Mouse (Mus musculus) megakaryocyte, embryonic 14.5 days (primary cell): ENCODE data around the gene Itih2. TPM values are rescaled to one million over a fixed set of nuclear protein-coding genes. Genes with fewer than 3 reads are reported as not detected.

Experiments used
- H3K27me3 ChIP-seq: replicated peaks from 2 replicates; pipeline ENCODE3; 2012; ENCODE audit warnings: inconsistent platforms
- H3K36me3 ChIP-seq: replicated peaks from 2 replicates; pipeline ENCODE3; 2012; ENCODE audit warnings: low read length, inconsistent platforms, mixed read lengths
- H3K4me1 ChIP-seq: 2 replicates; pipeline ENCODE4 v1.6.1; 2012; ENCODE audit warnings: inconsistent platforms
- H3K4me3 ChIP-seq: replicated peaks from 2 replicates; pipeline ENCODE3; 2012; ENCODE audit warnings: moderate library complexity, mild to moderate bottlenecking, inconsistent platforms
- H3K9me3 ChIP-seq: 2 replicates; pipeline ENCODE4 v1.6.1; 2012; ENCODE audit warnings: inconsistent platforms
- FLI1 ChIP-seq: IDR thresholded peaks from 2 replicates; pipeline ENCODE4 v1.6.1; 2012; ENCODE audit warnings: low read length, inconsistent platforms, mixed read lengths
- GATA1 ChIP-seq: IDR thresholded peaks from 3 replicates; pipeline ENCODE4 v1.6.1; 2012; ENCODE audit warnings: mixed read lengths, low read length, inconsistent platforms, borderline replicate concordance
- polyA plus RNA-seq: library from polyadenylated mRNA; stranded (reverse); fragments of >175 nt; gene quantifications from 2 replicates; pipeline ENCODE4 v1.2.3, GENCODE M21; 2012; ENCODE audit warnings: low replicate concordance; ENCODE audit not compliant: insufficient read depth

The Itih2 gene
- polyA plus RNA-seq, 1 experiment: not detected

GRCm38 (mm10) chr2:10081453-10082080 lies 49.6 kb downstream of the Itih2 start:
- Histone ChIP-seq H3K4me3 (peak overlapping the region; percentile 100), H3K36me3 (peaks cover 42% of the 10 kb centered on the region), H3K4me1 (peaks cover 67% of the 10 kb centered on the region), H3K9me3 (no peaks in the 10 kb centered on the region), H3K27me3 (no peaks in the 10 kb centered on the region)
- no peak for TF ChIP-seq FLI1
- TF ChIP-seq GATA1: no peak

DNA sequence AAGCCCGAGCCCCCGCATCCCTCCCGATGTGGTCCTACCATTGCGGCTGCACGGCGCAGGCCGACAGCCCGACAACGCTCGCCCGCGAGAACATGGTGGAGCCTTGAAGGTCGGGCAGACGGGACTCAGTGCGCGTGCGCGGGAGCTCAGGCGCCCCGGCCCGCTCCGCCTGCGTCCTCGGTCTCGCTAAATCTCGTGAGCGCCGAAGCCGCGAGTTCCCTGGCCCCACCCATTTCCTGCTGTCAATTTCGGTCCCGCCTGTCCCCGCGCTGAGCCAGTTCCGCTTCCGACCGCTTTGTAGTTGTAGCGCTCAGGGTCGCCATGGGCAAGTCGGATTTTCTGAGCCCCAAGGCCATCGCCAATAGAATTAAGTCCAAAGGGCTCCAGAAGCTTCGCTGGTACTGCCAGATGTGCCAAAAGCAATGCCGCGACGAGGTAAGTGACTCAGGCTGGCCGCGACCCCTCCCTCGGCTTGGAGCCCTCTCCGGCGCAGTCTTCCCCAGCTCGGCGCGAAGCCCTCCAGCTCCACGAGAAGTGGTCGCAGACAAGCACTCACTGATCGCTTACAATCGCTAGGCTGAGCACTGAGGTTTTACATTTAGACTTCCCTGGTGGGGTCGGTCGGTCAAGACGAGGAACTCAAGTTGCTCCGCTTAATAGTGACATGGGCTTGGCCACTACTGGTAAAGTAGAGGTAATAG lies 50.7 kb downstream of the Itih2 start, which contains the start of the genes Atp5c1 and Kin:
Atp5c1 (minus strand) TSS at position 201 of the 701 bp plus-strand sequence.
Kin (plus strand) TSS at position 284 of the 701 bp plus-strand sequence.
- H3K36me3 ChIP-seq: peaks cover 35% of the 10 kb centered on the region
- no peaks in the 10 kb centered on the region for H3K9me3 ChIP-seq
- TF ChIP-seq FLI1 (peak; percentile 78), GATA1 (no peak)
- H3K4me3 ChIP-seq: peak within 1 kb of the TSS; percentile 100
- H3K27me3 ChIP-seq: no peaks in the 10 kb centered on the region
- H3K4me1 ChIP-seq: peaks cover 69% of the 10 kb centered on the region

- Histone ChIP-seq H3K4me3 (peak overlapping the region; percentile 100), H3K9me3 (no peaks in the 10 kb centered on the region), H3K36me3 (peaks cover 35% of the 10 kb centered on the region), H3K4me1 (peaks cover 69% of the 10 kb centered on the region), H3K27me3 (no peaks in the 10 kb centered on the region)
- TF ChIP-seq FLI1: no peak
- no peak for TF ChIP-seq GATA1
Observed at GRCm38 (mm10) chr2:10079745-10080309, 51.4 kb downstream of the Itih2 start.

DNA sequence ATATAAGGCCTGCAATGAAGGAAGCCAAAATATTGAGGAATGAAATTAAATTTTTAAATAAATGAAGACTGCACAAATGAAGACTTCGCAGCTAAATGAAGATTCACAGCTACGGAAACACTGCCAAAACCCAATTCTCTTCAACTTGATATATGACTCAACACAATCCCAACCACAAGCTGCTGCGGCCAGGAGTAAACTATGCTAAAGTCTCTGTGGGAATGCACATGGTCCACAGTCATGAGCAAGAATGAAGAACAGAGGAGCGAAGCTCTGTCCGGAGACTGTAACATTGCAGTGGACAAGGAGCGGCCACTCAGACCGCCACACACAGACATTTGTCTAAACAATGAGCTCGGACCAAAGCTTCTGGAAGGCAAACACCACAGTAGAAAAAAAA lies 54.5 kb downstream of the Itih2 start:
- Histone ChIP-seq H3K4me3 (peak overlapping the region; percentile 51), H3K9me3 (no peaks in the 10 kb centered on the region), H3K27me3 (no peaks in the 10 kb centered on the region), H3K4me1 (peaks cover 79% of the 10 kb centered on the region), H3K36me3 (peaks cover 38% of the 10 kb centered on the region)
- TF ChIP-seq GATA1 (no peak), FLI1 (no peak)

DNA sequence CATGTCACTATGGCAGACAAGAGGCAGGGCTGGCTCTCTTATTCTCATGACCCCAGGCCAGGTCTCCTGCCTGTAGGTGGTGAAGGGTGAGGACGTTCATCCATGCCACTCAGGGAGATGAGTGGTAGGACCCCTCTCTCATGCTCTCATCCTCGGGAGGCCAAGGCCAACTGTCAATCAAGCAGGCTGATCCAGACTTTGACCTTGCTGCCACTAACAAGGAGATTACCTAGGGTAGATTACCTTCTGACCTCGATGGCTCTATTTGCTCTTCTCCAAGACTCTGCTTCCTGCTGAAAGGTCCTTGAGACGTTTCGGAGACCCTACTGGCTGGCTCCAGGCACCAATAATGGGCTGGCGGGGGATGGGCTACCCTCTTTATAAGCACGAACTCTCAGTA lies 56.7 kb downstream of the Itih2 start:
- Histone ChIP-seq H3K4me3 (no peak overlapping the region), H3K4me1 (peaks cover 85% of the 10 kb centered on the region), H3K9me3 (no peaks in the 10 kb centered on the region), H3K36me3 (peaks cover 50% of the 10 kb centered on the region), H3K27me3 (no peaks in the 10 kb centered on the region)
- TF ChIP-seq GATA1 (no peak), FLI1 (no peak)

- H3K9me3 ChIP-seq: no peaks in the 10 kb centered on the region
- H3K4me1 ChIP-seq: peaks cover 79% of the 10 kb centered on the region
- H3K36me3 ChIP-seq: peaks cover 70% of the 10 kb centered on the region
- no peak overlapping the region for H3K4me3 ChIP-seq
- H3K27me3 ChIP-seq: no peaks in the 10 kb centered on the region
- no peak for TF ChIP-seq GATA1
- TF ChIP-seq FLI1: no peak
Observed at GRCm38 (mm10) chr2:10071751-10072150, 59.4 kb downstream of the Itih2 start.

GRCm38 (mm10) chr2:10058836-10059235 lies 72.4 kb downstream of the Itih2 start:
- H3K36me3 ChIP-seq: peaks cover 96% of the 10 kb centered on the region
- no peaks in the 10 kb centered on the region for H3K27me3 ChIP-seq
- H3K4me1 ChIP-seq: no peaks in the 10 kb centered on the region
- no peak for TF ChIP-seq FLI1
- no peak for TF ChIP-seq GATA1
- H3K4me3 ChIP-seq: no peak overlapping the region
- no peaks in the 10 kb centered on the region for H3K9me3 ChIP-seq

- Histone ChIP-seq H3K9me3 (no peaks in the 10 kb centered on the region), H3K4me1 (peaks cover 22% of the 10 kb centered on the region), H3K4me3 (no peak overlapping the region), H3K36me3 (peaks cover 35% of the 10 kb centered on the region), H3K27me3 (no peaks in the 10 kb centered on the region)
- TF ChIP-seq FLI1: no peak
- TF ChIP-seq GATA1: no peak
Observed at GRCm38 (mm10) chr2:10051996-10052395, 79.2 kb downstream of the Itih2 start.

DNA sequence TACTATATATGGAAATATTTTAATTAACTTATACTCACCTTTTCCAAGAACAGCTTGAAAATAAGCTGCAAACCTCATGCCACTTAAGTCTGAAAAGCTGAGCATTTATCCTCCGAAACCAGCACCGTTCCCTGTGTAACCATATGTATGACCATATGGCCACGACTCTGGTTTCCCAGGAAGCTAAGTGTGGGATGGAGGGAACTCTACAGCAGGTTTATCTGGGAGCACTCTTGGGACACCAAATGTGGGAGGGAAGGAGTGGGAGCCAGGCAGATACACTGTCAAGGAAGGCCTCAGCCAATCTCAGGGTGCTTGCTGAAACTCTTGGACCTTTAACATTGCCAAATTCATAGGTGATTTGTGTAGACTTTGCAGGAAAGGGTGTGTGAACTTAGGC lies 80.3 kb downstream of the Itih2 start:
- no peaks in the 10 kb centered on the region for H3K27me3 ChIP-seq
- H3K4me1 ChIP-seq: peaks cover 23% of the 10 kb centered on the region
- no peaks in the 10 kb centered on the region for H3K9me3 ChIP-seq
- TF ChIP-seq FLI1 (no peak), GATA1 (no peak)
- H3K36me3 ChIP-seq: peaks cover 24% of the 10 kb centered on the region
- H3K4me3 ChIP-seq: no peak overlapping the region

DNA sequence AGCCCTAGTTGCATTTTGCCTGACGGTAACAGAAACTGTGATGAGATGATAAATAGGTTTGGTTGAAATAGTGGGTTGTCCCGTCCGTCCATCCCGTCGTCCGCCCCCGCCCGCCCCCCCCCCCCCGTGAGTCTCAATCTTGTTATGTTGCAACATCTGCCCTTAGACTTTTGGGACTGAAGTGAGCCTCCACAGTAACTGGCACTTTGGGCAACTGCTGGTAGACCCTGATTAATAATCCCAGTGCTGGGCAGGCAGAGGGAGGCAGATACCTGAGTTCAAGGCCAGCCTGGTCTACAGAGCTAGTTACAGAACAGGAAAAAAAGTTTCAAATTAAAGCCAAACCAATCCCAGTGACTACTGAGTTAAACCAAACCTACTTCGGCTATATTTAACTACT lies 81.7 kb downstream of the Itih2 start:
- Histone ChIP-seq H3K4me3 (peak overlapping the region; percentile 99), H3K9me3 (no peaks in the 10 kb centered on the region)

More for the DNA sequence above, 81.7 kb downstream of the Itih2 start:
- Histone ChIP-seq H3K4me1 (peaks cover 23% of the 10 kb centered on the region), H3K36me3 (peaks cover 10% of the 10 kb centered on the region), H3K27me3 (no peaks in the 10 kb centered on the region)
- TF ChIP-seq FLI1 (no peak), GATA1 (no peak)
